Mouse (Mus musculus) lung, embryonic 15.5 days (tissue): ENCODE measurements around the gene Akr1c20. TPM values are rescaled to one million over a fixed set of nuclear protein-coding genes. Genes with fewer than 3 reads are reported as not detected.

Experiments
- ATAC-seq: fragments of 200-750 bp; cut with Nextera tagmentation; 2 replicates; pipeline ENCODE4 v1.8.0; 2017; ENCODE audit warnings: moderate number of reproducible peaks, borderline replicate concordance; ENCODE audit not compliant: low FRiP score, low TSS enrichment; ENCODE audit errors: extremely low read depth
- H3K27ac ChIP-seq: fragments of 300-500 bp; sonication (generic); 2 replicates; pipeline ENCODE4 v1.5.1; 2015; ENCODE audit warnings: moderate library complexity, mild to moderate bottlenecking, inconsistent platforms
- H3K27me3 ChIP-seq: fragments of 300-500 bp; sonication (generic); 2 replicates; pipeline ENCODE4 v1.6.1; 2015; ENCODE audit warnings: inconsistent platforms
- H3K36me3 ChIP-seq: fragments of 300-500 bp; sonication (generic); 2 replicates; pipeline ENCODE4 v1.6.1; 2015; ENCODE audit warnings: inconsistent platforms
- H3K4me1 ChIP-seq: fragments of 300-500 bp; sonication (generic); 2 replicates; pipeline ENCODE4 v1.6.1; 2015; ENCODE audit warnings: inconsistent platforms
- H3K4me2 ChIP-seq: fragments of 300-500 bp; sonication (generic); 2 replicates; pipeline ENCODE4 v1.6.1; 2015; ENCODE audit warnings: inconsistent platforms, mild to moderate bottlenecking, moderate library complexity
- H3K4me3 ChIP-seq: fragments of 300-500 bp; sonication (generic); 2 replicates; pipeline ENCODE4 v1.5.1; 2015; ENCODE audit warnings: mild to moderate bottlenecking, inconsistent platforms
- H3K9ac ChIP-seq: fragments of 300-500 bp; sonication (generic); 2 replicates; pipeline ENCODE4 v1.6.1; 2015; ENCODE audit warnings: inconsistent platforms
- H3K9me3 ChIP-seq: fragments of 300-500 bp; sonication (generic); 2 replicates; pipeline ENCODE4 v1.6.1; 2016; ENCODE audit warnings: inconsistent platforms
- WGBS: fragments of 180-500 bp; shearing (Covaris S2); methylation state at CpG from one replicate; pipeline ENCODE4 v1.1.7; 2015; 5-methylcytosine and 5-hydroxymethylcytosine counted together
- polyA plus RNA-seq: library from polyadenylated mRNA; unstranded; fragments of >200 nt; fragmentation: Nextera tagmentation; extraction: Ambion mirVana; gene quantifications from 2 replicates; pipeline ENCODE4 v1.2.1, GENCODE M21; 2015

Gene Akr1c20
- polyA plus RNA-seq = not detected in 2 replicates

DNA sequence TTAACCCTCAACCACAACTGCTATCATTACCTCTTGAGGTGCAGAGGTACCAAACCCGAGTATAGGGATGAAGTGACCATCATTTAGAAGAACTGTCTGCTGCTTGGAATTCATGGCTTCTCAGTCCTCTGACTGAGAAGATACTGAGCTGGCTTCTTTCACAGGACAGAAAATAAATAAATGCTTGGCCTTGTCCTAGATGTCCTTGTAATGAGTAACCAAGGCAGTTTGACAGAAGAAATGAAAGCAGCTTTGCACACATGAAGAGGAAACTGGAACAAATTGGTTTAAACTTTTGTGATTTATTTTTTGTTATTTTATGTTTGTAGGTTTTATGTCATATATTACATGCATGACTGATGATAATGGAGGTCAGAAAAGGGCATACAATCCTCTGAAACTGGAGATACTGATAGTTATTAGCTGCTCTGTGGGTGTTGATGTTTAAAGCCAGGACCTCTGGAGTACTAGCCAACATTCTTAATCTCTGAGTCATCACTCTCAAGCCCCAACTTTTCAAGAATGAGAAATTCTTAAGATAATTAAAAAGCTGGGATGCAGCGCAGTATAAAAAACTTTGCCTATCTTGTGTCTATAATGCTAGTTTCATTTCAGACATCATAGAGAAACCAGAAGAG is at the start of gene Akr1c20:
Akr1c20 (minus strand) TSS at position 145 of the 638 bp plus-strand sequence.
- Histone ChIP-seq H3K4me3 (no peak within 1 kb of the TSS), H3K9me3 (no peaks in the 10 kb centered on the region), H3K4me2 (no peak within 1 kb of the TSS), H3K36me3 (no peaks in the 10 kb centered on the region), H3K9ac (no peak within 1 kb of the TSS), H3K4me1 (no peaks in the 10 kb centered on the region), H3K27ac (no peak within 1 kb of the TSS), H3K27me3 (no peaks in the 10 kb centered on the region)
- ATAC-seq = no peak
- WGBS = 62% methylated on average over 2 of the region's 2 CpGs

- Histone ChIP-seq H3K27ac (no peak overlapping the region), H3K9me3 (no peaks in the 10 kb centered on the region), H3K4me3 (no peak overlapping the region), H3K4me1 (no peaks in the 10 kb centered on the region), H3K36me3 (no peaks in the 10 kb centered on the region), H3K27me3 (no peaks in the 10 kb centered on the region), H3K4me2 (no peak overlapping the region), H3K9ac (no peak overlapping the region)
- 75% methylated on average over 2 of the region's 2 CpGs for WGBS
- no peak for ATAC-seq
Measured at GRCm38 (mm10) chr13:4565996-4566395, 42.9 kb upstream of the Akr1c20 start.

- Histone ChIP-seq H3K4me2 (no peak overlapping the region), H3K4me1 (no peaks in the 10 kb centered on the region), H3K4me3 (no peak overlapping the region), H3K27ac (no peak overlapping the region), H3K9me3 (no peaks in the 10 kb centered on the region), H3K27me3 (no peaks in the 10 kb centered on the region), H3K36me3 (no peaks in the 10 kb centered on the region), H3K9ac (no peak overlapping the region)
- no peak for ATAC-seq
Measured at GRCm38 (mm10) chr13:4560500-4560899, 37.4 kb upstream of the Akr1c20 start.

- Histone ChIP-seq H3K9me3 (no peaks in the 10 kb centered on the region), H3K4me2 (no peak overlapping the region), H3K4me1 (no peaks in the 10 kb centered on the region), H3K27me3 (no peaks in the 10 kb centered on the region), H3K27ac (no peak overlapping the region), H3K9ac (no peak overlapping the region), H3K4me3 (no peak overlapping the region), H3K36me3 (no peaks in the 10 kb centered on the region)
- WGBS = 74% methylated on average over 1 of the region's 1 CpGs
- ATAC-seq = no peak
Measured at GRCm38 (mm10) chr13:4559143-4559542, 36.0 kb upstream of the Akr1c20 start.

DNA sequence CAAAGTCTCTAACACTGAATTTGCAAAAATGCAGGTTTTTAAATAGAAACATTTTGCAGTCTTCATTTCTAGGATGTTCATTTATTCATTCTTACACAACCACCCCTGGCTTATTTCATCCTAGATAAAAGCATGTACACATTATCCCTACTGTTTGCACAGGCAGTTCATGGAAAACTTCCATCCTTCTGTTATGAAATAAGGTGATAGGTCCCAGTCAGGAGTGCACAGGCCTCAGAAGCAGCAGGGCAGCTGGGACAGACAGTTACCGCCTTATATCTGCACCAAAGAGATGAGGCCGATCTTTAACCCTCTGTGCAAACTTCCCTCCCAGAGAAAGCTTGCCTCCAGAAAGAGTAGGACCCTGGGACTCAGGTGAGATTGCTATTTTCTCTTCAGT is 8.3 kb downstream of the Akr1c20 start:
- no peak for ATAC-seq
- Histone ChIP-seq H3K36me3 (no peaks in the 10 kb centered on the region), H3K9me3 (no peaks in the 10 kb centered on the region), H3K27me3 (no peaks in the 10 kb centered on the region), H3K4me1 (no peaks in the 10 kb centered on the region), H3K27ac (no peak overlapping the region), H3K9ac (no peak overlapping the region), H3K4me2 (no peak overlapping the region), H3K4me3 (no peak overlapping the region)
- 73% methylated on average over 2 of the region's 2 CpGs for WGBS

GRCm38 (mm10) chr13:4467896-4468295 is 55.2 kb downstream of the Akr1c20 start:
- Histone ChIP-seq H3K9ac (no peak overlapping the region), H3K4me1 (no peaks in the 10 kb centered on the region), H3K4me3 (no peak overlapping the region), H3K27me3 (no peaks in the 10 kb centered on the region), H3K27ac (no peak overlapping the region), H3K4me2 (no peak overlapping the region), H3K9me3 (no peaks in the 10 kb centered on the region), H3K36me3 (no peaks in the 10 kb centered on the region)
- ATAC-seq = no peak
- WGBS = 46% methylated on average over 1 of the region's 1 CpGs

GRCm38 (mm10) chr13:4465641-4466040 is 57.5 kb downstream of the Akr1c20 start:
- Histone ChIP-seq H3K36me3 (no peaks in the 10 kb centered on the region), H3K4me3 (no peak overlapping the region), H3K9me3 (no peaks in the 10 kb centered on the region), H3K27ac (no peak overlapping the region), H3K4me2 (no peak overlapping the region), H3K27me3 (no peaks in the 10 kb centered on the region), H3K9ac (no peak overlapping the region), H3K4me1 (no peaks in the 10 kb centered on the region)
- no peak for ATAC-seq
- 87% methylated on average over 2 of the region's 2 CpGs for WGBS

Other genes with a start within 250 kb of the Akr1c20 start
- gene Akr1c12, start 243.9 kb downstream of the Akr1c20 start, polyA plus RNA-seq = 0.73 and 2.7 TPM in 2 replicates
- not detected in 2 replicates for gene Akr1c6, start 89.0 kb downstream of the Akr1c20 start, polyA plus RNA-seq
- not detected in 2 replicates for gene Akr1c21, start 50.7 kb upstream of the Akr1c20 start, polyA plus RNA-seq
- gene Akr1e1, start 85.8 kb upstream of the Akr1c20 start, polyA plus RNA-seq = 41.9 and 44.2 TPM in 2 replicates